Mouse (Mus musculus) central nervous system, embryonic 18 days (tissue): ENCODE data around the gene Tspan9. TPM values are rescaled to one million over a fixed set of nuclear protein-coding genes. Genes with fewer than 3 reads are reported as not detected.

Experiments used
- polyA plus RNA-seq: library from polyadenylated mRNA; depleted of rRNA; stranded (reverse); fragments of >200 nt; gene quantifications from 2 replicates; pipeline ENCODE4 v1.2.3, GENCODE M21; 2012; rRNA removed

The Tspan9 gene
- 65.0 and 81.3 TPM in 2 replicates for polyA plus RNA-seq

DNA sequence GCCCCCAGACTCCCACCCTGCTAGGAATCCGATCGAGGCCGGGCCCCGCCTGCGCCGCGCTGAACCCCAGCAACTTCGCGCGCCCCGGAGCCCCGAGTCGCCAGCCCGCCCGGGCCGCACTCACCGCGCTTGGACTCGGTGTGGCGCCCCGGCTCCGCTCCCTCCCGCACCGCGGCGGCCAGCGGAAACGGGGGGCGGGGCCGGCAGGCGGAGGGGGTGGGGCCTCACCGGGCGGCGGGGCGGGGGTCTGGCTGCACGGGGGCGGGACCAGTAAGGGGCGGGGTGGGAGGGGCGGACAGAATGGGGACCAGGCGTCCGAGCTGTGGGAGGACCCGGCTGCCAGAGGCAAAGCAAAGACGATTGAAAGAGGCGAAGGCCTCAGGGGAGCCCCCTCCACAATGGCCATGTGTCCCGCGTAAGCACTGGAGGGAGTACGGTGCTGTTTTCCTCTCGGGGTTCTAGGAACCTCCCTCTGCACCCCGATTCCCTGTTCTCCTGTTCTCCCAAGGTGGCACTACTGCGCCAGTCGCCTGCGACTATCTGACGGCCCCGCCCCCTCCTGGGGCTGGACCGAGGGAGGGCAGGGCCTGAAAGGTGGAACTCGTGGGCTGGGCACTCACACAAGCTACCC lies at the start of gene Tspan9:
Gene Tspan9, minus strand, starts transcription at position 205 of the 631 bp plus-strand sequence.

Other genes starting within 250 kb of the Tspan9 start
- gene Tead4, start 157.2 kb upstream of the Tspan9 start, polyA plus RNA-seq: 0.28 and 0.35 TPM in 2 replicates
- gene Tulp3, start 212.3 kb upstream of the Tspan9 start, polyA plus RNA-seq: 30.7 and 32.8 TPM in 2 replicates
- 23.1 and 28.6 TPM in 2 replicates for gene Rhno1, start 219.3 kb upstream of the Tspan9 start, polyA plus RNA-seq
- 16.4 and 17.9 TPM in 2 replicates for gene Foxm1, start 219.4 kb upstream of the Tspan9 start, polyA plus RNA-seq
- gene Tex52, start 231.9 kb upstream of the Tspan9 start, polyA plus RNA-seq: 0.41 and 0.94 TPM in 2 replicates
- gene Gm44596, start 231.9 kb upstream of the Tspan9 start, polyA plus RNA-seq: not detected in 2 replicates